Mouse (Mus musculus): ENCODE results near the gene Vcp. TPM values are rescaled to one million over a fixed set of nuclear protein-coding genes. Genes with fewer than 3 reads are reported as not detected.
"Not testable (repeated sequence)": the region's sequence is repeated elsewhere in the genome, so short reads cannot be mapped to it uniquely, and the experiment has no call there.

Gene Vcp
- polyA plus RNA-seq (2012; ENCODE audit: insufficient read depth, insufficient read length, missing spikeins): 157 and 165 TPM in 2 replicates

GRCm38 (mm10) chr4:43000141-43000986 lies at the start of gene Vcp:
Gene Vcp, minus strand, starts transcription at chr4:43000507.
- H3K27ac ChIP-seq (ENCODE audit: insufficient read depth, low read depth, low read length): peak within 1 kb of the TSS; percentile 94
- not testable (repeated sequence) for H3K4me1 ChIP-seq (ENCODE audit: control insufficient read depth, insufficient read depth, low read length)

GRCm38 (mm10) chr4:43047231-43047630 lies 46.9 kb upstream of the Vcp start:
- H3K4me3 ChIP-seq (ENCODE audit: insufficient read depth, low read length): no peak overlapping the region
- H3K27ac ChIP-seq (ENCODE audit: insufficient read depth, low read depth, low read length): no peak overlapping the region
- no peak for TF ChIP-seq POLR2A (IDR thresholded peaks at IDR 0.05; ENCODE audit: borderline replicate concordance, low read depth, low read length)
- no peak for TF ChIP-seq CTCF (IDR thresholded peaks at IDR 0.05; ENCODE audit: low read depth, low read length)
- peaks cover 25% of the 10 kb centered on the region for H3K4me1 ChIP-seq (ENCODE audit: control insufficient read depth, insufficient read depth, low read length)

More at GRCm38 (mm10) chr4:43000141-43000986, at the start of gene Vcp:
- peak within 1 kb of the TSS; percentile 88 for H3K4me3 ChIP-seq (ENCODE audit: insufficient read depth, low read length)

GRCm38 (mm10) chr4:43046607-43047006 lies 46.3 kb upstream of the Vcp start:
- Histone ChIP-seq H3K4me1 (ENCODE audit: control insufficient read depth, insufficient read depth, low read length) (peaks cover 28% of the 10 kb centered on the region), H3K27ac (ENCODE audit: insufficient read depth, low read depth, low read length) (no peak overlapping the region), H3K4me3 (ENCODE audit: insufficient read depth, low read length) (peak overlapping the region; percentile 92)
- TF ChIP-seq POLR2A (IDR thresholded peaks at IDR 0.05; ENCODE audit: borderline replicate concordance, low read depth, low read length): no peak
- TF ChIP-seq CTCF (IDR thresholded peaks at IDR 0.05; ENCODE audit: low read depth, low read length): no peak

- H3K4me3 ChIP-seq (ENCODE audit: insufficient read depth, low read length): peak within 1 kb of the TSS; percentile 92
- peak within 1 kb of the TSS; percentile 94 for H3K27ac ChIP-seq (ENCODE audit: insufficient read depth, low read depth, low read length)
- TF ChIP-seq POLR2A (IDR thresholded peaks at IDR 0.05; ENCODE audit: borderline replicate concordance, low read depth, low read length): no peak
- TF ChIP-seq CTCF (IDR thresholded peaks at IDR 0.05; ENCODE audit: low read depth, low read length): no peak
- peaks cover 34% of the 10 kb centered on the region for H3K4me1 ChIP-seq (ENCODE audit: control insufficient read depth, insufficient read depth, low read length)
Measured at GRCm38 (mm10) chr4:43045659-43046302, 45.5 kb upstream of the Vcp start, which contains the start of gene Fam214b. Gene Fam214b, minus strand, starts transcription at chr4:43046220.

GRCm38 (mm10) chr4:43045285-43045658 lies 45.0 kb upstream of the Vcp start:
- peak overlapping the region; percentile 94 for H3K27ac ChIP-seq (ENCODE audit: insufficient read depth, low read depth, low read length)
- peak overlapping the region; percentile 74 for H3K4me3 ChIP-seq (ENCODE audit: insufficient read depth, low read length)
- peaks cover 38% of the 10 kb centered on the region for H3K4me1 ChIP-seq (ENCODE audit: control insufficient read depth, insufficient read depth, low read length)
- TF ChIP-seq CTCF (IDR thresholded peaks at IDR 0.05; ENCODE audit: low read depth, low read length) (no peak), POLR2A (IDR thresholded peaks at IDR 0.05; ENCODE audit: borderline replicate concordance, low read depth, low read length) (no peak)

- peaks cover 38% of the 10 kb centered on the region for H3K4me1 ChIP-seq (ENCODE audit: control insufficient read depth, insufficient read depth, low read length)
- peak overlapping the region; percentile 94 for H3K27ac ChIP-seq (ENCODE audit: insufficient read depth, low read depth, low read length)
- TF ChIP-seq CTCF (IDR thresholded peaks at IDR 0.05; ENCODE audit: low read depth, low read length): no peak
- no peak for TF ChIP-seq POLR2A (IDR thresholded peaks at IDR 0.05; ENCODE audit: borderline replicate concordance, low read depth, low read length)
Measured at GRCm38 (mm10) chr4:43044673-43045072, 44.4 kb upstream of the Vcp start.

GRCm38 (mm10) chr4:43043644-43044357 lies 43.5 kb upstream of the Vcp start:
- no peak for TF ChIP-seq POLR2A (IDR thresholded peaks at IDR 0.05; ENCODE audit: borderline replicate concordance, low read depth, low read length)
- TF ChIP-seq CTCF (IDR thresholded peaks at IDR 0.05; ENCODE audit: low read depth, low read length): no peak
- H3K27ac ChIP-seq (ENCODE audit: insufficient read depth, low read depth, low read length): peak overlapping the region; percentile 94
- H3K4me3 ChIP-seq (ENCODE audit: insufficient read depth, low read length): peak overlapping the region; percentile 52
- peaks cover 43% of the 10 kb centered on the region for H3K4me1 ChIP-seq (ENCODE audit: control insufficient read depth, insufficient read depth, low read length)

More at GRCm38 (mm10) chr4:43044673-43045072, 44.4 kb upstream of the Vcp start:
- peak overlapping the region; percentile 74 for H3K4me3 ChIP-seq (ENCODE audit: insufficient read depth, low read length)

DNA sequence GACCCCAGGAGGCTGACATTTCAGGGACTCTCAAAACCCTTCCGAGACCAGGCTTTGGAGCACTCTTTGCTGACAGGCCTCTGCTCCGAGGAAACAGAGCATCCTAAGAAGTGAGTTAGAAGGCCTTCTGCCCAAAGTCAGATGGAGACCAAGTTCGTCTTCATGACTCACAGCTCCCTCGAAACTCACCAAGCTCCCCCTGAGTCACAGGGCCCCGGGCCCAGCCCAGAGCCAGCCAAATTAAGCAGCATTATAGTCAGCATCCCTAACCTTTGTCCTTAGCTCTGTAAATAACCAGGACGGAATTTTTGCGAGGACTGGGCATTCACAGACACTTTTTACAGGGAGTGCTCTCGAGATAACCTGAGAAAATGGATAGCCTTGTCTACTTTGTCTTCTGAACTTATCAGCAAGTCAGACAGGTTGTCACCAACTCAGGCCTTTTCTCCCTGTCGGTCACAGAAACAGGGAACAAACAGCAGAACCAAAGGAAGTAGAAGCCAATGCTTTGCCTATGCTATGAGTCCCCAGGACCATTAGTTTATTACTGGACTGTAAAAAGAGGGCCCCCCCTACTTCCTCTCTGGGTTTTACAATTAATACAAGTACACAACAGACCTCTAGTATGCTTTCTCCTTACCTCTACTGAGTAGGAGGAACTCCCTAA lies 40.7 kb upstream of the Vcp start:
- H3K27ac ChIP-seq (ENCODE audit: insufficient read depth, low read depth, low read length): peak overlapping the region; percentile 47
- TF ChIP-seq CTCF (IDR thresholded peaks at IDR 0.05; ENCODE audit: low read depth, low read length) (no peak), POLR2A (IDR thresholded peaks at IDR 0.05; ENCODE audit: borderline replicate concordance, low read depth, low read length) (no peak)
- peaks cover 54% of the 10 kb centered on the region for H3K4me1 ChIP-seq (ENCODE audit: control insufficient read depth, insufficient read depth, low read length)
- H3K4me3 ChIP-seq (ENCODE audit: insufficient read depth, low read length): no peak overlapping the region

- Histone ChIP-seq H3K4me3 (ENCODE audit: insufficient read depth, low read length) (peak overlapping the region; percentile 72), H3K27ac (ENCODE audit: insufficient read depth, low read depth, low read length) (peak overlapping the region; percentile 42), H3K4me1 (ENCODE audit: control insufficient read depth, insufficient read depth, low read length) (peaks cover 53% of the 10 kb centered on the region)
- TF ChIP-seq POLR2A (IDR thresholded peaks at IDR 0.05; ENCODE audit: borderline replicate concordance, low read depth, low read length) (peak; percentile 71; the same call in 1 of the 2 replicates), CTCF (IDR thresholded peaks at IDR 0.05; ENCODE audit: low read depth, low read length) (no peak)
Measured at GRCm38 (mm10) chr4:43040114-43040572, 39.8 kb upstream of the Vcp start.
